Mouse (Mus musculus): ENCODE measurements at regions not wholly inside any gene's neighbourhood (a gene's known extent, or its start where the extent isn't known, plus 50 kb on each side); places are given as distances from the start of the nearest gene placed in this dataset.

DNA sequence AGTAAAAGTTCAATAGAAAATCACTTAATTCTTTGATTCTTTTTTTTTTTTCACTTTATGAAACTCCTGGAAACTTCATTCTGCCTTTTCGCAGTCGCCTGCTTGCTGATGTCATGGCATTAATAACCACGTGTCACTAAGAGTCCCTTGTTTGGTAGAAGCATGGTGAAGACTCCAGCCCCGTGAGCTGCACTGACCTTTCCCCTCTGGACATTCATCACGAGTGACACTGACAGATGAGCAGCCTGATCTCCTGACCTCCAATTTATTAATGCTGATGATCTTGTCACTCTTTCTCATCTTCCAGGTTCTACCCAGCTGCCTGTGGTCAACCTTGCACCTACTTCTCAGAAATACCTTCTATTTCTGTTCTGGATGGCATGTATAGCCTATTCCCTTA lies 867.1 kb upstream of the Slit2 start:
- Histone ChIP-seq H3K9me3 (ENCODE audit: control insufficient read depth, low read length) (no peaks in the 10 kb centered on the region), H3K27ac (no peak overlapping the region), H3K4me1 (replicated peaks; ENCODE audit: control insufficient read depth, insufficient read depth, low read length) (no peaks in the 10 kb centered on the region), H3K9ac (no peak overlapping the region), H3K27me3 (ENCODE audit: control insufficient read depth, insufficient read depth, low read length) (no peaks in the 10 kb centered on the region), H3K4me3 (replicated peaks; ENCODE audit: low read length) (no peak overlapping the region), H3K4me2 (replicated peaks) (no peak overlapping the region), H3K36me3 (replicated peaks; ENCODE audit: control insufficient read depth, insufficient read depth) (no peaks in the 10 kb centered on the region)
- DNase-seq (ENCODE audit: low spot score) (no peak), ATAC-seq (ENCODE audit: low FRiP score) (no peak)
- WGBS = 30% methylated on average over 5 of the region's 5 CpGs

DNA sequence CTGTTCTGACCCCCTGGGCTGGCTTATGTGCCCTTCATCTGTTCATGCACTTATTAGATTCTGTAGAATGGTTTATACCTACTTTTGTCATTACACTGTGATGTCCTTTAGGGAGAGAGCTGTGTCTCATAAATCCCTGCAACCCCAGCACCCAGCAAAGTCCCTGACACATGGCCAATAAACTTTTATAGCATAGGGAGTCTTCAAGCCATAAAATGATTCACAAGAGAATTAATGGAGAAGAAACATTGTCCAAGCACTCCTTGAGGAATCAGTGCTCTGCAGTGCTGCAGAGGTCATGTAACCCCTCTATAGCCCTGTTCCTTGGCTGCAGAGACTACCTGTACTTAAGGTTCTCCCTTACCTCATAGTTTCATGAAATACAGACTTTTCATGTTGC lies 887.2 kb upstream of the Slit2 start:
- no peaks in the 10 kb centered on the region for H3K36me3 ChIP-seq (replicated peaks; ENCODE audit: control insufficient read depth, insufficient read depth)
- no peak for ATAC-seq (ENCODE audit: low FRiP score)

DNA sequence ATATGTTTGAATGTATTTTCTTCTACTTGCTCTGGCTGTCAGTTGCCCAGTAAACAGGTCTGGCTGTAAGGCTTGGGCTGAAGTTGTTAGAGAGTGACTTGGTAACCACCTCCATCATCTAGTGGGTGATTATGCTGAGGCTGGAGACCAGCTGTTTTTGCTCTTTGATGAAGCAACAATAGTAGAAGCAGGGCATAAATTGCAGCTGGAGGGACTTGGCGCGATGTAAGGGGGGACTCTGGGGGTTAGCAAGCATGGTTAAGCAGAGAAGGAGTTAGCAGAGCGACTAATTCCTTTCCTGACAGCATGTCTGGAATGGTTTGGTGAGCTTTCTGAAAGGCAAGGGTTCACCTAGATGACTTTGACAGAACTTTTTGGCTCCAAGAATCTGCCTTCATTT lies 930.0 kb upstream of the Slit2 start:
- H3K36me3 ChIP-seq (replicated peaks; ENCODE audit: control insufficient read depth, insufficient read depth) = no peaks in the 10 kb centered on the region
- no peak for ATAC-seq (ENCODE audit: low FRiP score)
- DNase-seq (ENCODE audit: low spot score) = no peak

More for the DNA sequence above, 887.2 kb upstream of the Slit2 start:
- Histone ChIP-seq H3K9ac (no peak overlapping the region), H3K4me2 (replicated peaks) (no peak overlapping the region), H3K4me1 (replicated peaks; ENCODE audit: control insufficient read depth, insufficient read depth, low read length) (no peaks in the 10 kb centered on the region), H3K4me3 (replicated peaks; ENCODE audit: low read length) (no peak overlapping the region), H3K27ac (no peak overlapping the region), H3K27me3 (ENCODE audit: control insufficient read depth, insufficient read depth, low read length) (no peaks in the 10 kb centered on the region), H3K9me3 (ENCODE audit: control insufficient read depth, low read length) (no peaks in the 10 kb centered on the region)
- peak; percentile 14 for DNase-seq (ENCODE audit: low spot score)

DNA sequence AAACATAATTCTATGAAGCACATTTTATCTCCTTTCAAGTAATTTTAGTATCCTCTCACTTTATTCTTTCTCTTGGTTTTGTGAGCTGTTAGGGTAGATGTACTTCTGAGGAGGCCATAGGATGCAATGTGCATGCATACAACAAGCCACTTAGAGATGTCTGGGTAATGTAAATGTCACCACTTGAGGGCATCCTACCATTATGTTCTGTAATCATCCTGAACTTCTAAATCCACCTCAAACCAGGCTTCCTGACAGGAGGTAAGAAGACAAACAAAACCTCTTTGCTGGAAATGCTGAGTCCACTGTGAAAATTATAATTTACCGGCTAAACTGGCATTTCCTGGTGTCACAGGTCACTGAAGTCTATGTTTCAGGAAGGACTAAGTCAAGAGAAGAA lies 946.2 kb upstream of the Slit2 start:
- Histone ChIP-seq H3K4me3 (replicated peaks; ENCODE audit: low read length) (no peak overlapping the region), H3K4me2 (replicated peaks) (no peak overlapping the region), H3K27ac (no peak overlapping the region), H3K27me3 (ENCODE audit: control insufficient read depth, insufficient read depth, low read length) (no peaks in the 10 kb centered on the region), H3K9me3 (ENCODE audit: control insufficient read depth, low read length) (no peaks in the 10 kb centered on the region), H3K9ac (no peak overlapping the region), H3K36me3 (replicated peaks; ENCODE audit: control insufficient read depth, insufficient read depth) (no peaks in the 10 kb centered on the region), H3K4me1 (replicated peaks; ENCODE audit: control insufficient read depth, insufficient read depth, low read length) (no peaks in the 10 kb centered on the region)
- DNase-seq (ENCODE audit: low spot score) (no peak), ATAC-seq (ENCODE audit: low FRiP score) (no peak)
- 50% methylated on average over 1 of the region's 1 CpGs for WGBS

More for the DNA sequence above, 930.0 kb upstream of the Slit2 start:
- H3K9me3 ChIP-seq (ENCODE audit: control insufficient read depth, low read length) = no peaks in the 10 kb centered on the region
- no peak overlapping the region for H3K4me3 ChIP-seq (replicated peaks; ENCODE audit: low read length)
- H3K27me3 ChIP-seq (ENCODE audit: control insufficient read depth, insufficient read depth, low read length) = no peaks in the 10 kb centered on the region
- H3K4me2 ChIP-seq (replicated peaks) = no peak overlapping the region
- H3K27ac ChIP-seq = no peak overlapping the region
- no peak overlapping the region for H3K9ac ChIP-seq
- no peaks in the 10 kb centered on the region; the same call in 1 of the 2 replicates for H3K4me1 ChIP-seq (replicated peaks; ENCODE audit: control insufficient read depth, insufficient read depth, low read length)
- 26% methylated on average over 3 of the region's 3 CpGs for WGBS

DNA sequence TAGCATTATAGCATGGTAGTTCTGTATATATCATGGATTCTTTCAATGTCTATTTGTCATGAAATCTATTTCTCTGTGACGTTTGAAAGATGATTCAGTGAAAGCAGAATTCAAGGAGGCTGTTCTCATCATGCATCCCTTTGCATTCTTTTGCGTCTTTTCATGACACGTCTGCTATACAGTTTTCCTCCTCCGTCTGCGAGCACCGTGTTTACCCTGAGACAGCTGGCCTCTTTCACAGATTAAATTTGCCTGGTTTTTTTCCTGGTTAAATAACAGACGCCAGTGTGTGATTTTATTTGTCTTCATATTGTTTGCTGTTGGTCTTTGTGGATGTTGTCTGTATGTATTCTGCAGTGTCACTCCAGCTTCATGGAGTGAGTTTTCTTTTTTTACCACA lies 948.9 kb upstream of the Slit2 start:
- no peak for DNase-seq (ENCODE audit: low spot score)
- H3K4me2 ChIP-seq (replicated peaks) = no peak overlapping the region
- no peaks in the 10 kb centered on the region for H3K27me3 ChIP-seq (ENCODE audit: control insufficient read depth, insufficient read depth, low read length)
- 54% methylated on average over 7 of the region's 7 CpGs for WGBS
- H3K4me3 ChIP-seq (replicated peaks; ENCODE audit: low read length) = no peak overlapping the region
- no peak overlapping the region for H3K9ac ChIP-seq
- H3K9me3 ChIP-seq (ENCODE audit: control insufficient read depth, low read length) = no peaks in the 10 kb centered on the region
- no peak for ATAC-seq (ENCODE audit: low FRiP score)
- H3K36me3 ChIP-seq (replicated peaks; ENCODE audit: control insufficient read depth, insufficient read depth) = no peaks in the 10 kb centered on the region
- H3K27ac ChIP-seq = no peak overlapping the region
- H3K4me1 ChIP-seq (replicated peaks; ENCODE audit: control insufficient read depth, insufficient read depth, low read length) = no peaks in the 10 kb centered on the region

DNA sequence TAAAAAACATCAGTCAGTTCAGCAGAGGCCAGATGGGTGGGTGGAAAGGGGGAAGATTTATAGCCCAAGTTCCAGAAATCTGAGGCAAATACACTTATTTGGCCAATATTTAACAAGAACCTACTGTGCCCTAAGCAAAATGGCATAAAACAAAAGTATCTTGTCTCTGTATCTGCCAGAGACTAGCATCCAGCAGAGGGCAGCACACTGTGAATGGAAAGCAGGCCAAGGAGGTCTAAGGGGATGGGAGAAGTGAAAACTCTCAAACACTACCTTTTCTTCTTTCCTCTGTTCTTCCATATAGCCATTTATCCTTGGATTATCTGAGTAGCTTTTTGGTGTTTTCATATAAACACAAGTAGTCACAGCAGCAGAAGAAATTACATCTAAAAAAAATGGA lies 968.6 kb upstream of the Slit2 start:
- no peaks in the 10 kb centered on the region for H3K36me3 ChIP-seq (replicated peaks; ENCODE audit: control insufficient read depth, insufficient read depth)
- H3K9ac ChIP-seq = no peak overlapping the region
- H3K4me3 ChIP-seq (replicated peaks; ENCODE audit: low read length) = no peak overlapping the region
- no peak overlapping the region for H3K4me2 ChIP-seq (replicated peaks)
- H3K9me3 ChIP-seq (ENCODE audit: control insufficient read depth, low read length) = no peaks in the 10 kb centered on the region
- H3K27me3 ChIP-seq (ENCODE audit: control insufficient read depth, insufficient read depth, low read length) = no peaks in the 10 kb centered on the region
- H3K27ac ChIP-seq = no peak overlapping the region
- H3K4me1 ChIP-seq (replicated peaks; ENCODE audit: control insufficient read depth, insufficient read depth, low read length) = no peaks in the 10 kb centered on the region
- ATAC-seq (ENCODE audit: low FRiP score) (no peak), DNase-seq (ENCODE audit: low spot score) (peak; percentile 60)

DNA sequence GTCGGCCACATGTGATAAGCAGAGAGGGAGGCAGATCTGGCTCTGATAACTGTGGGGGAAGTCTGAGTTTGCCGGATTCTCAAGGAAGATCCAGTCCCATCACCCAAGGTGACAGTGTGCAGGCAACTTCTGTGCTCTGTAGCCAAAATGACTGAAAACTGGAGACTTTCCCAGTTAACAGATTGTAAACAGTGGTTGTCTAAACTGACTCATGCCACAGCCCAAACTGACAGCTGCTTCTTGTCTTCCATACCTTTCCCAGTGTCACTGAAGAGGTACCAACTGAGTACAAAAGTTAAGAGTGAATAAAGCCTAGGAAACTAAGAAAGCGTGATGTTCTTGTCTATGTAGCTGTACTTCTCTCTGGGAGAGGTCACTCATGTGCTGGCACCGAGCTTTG lies 990.4 kb upstream of the Slit2 start:
- H3K4me3 ChIP-seq (replicated peaks; ENCODE audit: low read length) = no peak overlapping the region
- no peaks in the 10 kb centered on the region for H3K4me1 ChIP-seq (replicated peaks; ENCODE audit: control insufficient read depth, insufficient read depth, low read length)
- 91% methylated on average over 4 of the region's 4 CpGs for WGBS
- ATAC-seq (ENCODE audit: low FRiP score) = no peak
- H3K27me3 ChIP-seq (ENCODE audit: control insufficient read depth, insufficient read depth, low read length) = no peaks in the 10 kb centered on the region
- no peak for DNase-seq (ENCODE audit: low spot score)
- H3K9ac ChIP-seq = no peak overlapping the region
- H3K36me3 ChIP-seq (replicated peaks; ENCODE audit: control insufficient read depth, insufficient read depth) = no peaks in the 10 kb centered on the region
- H3K4me2 ChIP-seq (replicated peaks) = no peak overlapping the region
- H3K9me3 ChIP-seq (ENCODE audit: control insufficient read depth, low read length) = no peaks in the 10 kb centered on the region
- H3K27ac ChIP-seq = no peak overlapping the region

DNA sequence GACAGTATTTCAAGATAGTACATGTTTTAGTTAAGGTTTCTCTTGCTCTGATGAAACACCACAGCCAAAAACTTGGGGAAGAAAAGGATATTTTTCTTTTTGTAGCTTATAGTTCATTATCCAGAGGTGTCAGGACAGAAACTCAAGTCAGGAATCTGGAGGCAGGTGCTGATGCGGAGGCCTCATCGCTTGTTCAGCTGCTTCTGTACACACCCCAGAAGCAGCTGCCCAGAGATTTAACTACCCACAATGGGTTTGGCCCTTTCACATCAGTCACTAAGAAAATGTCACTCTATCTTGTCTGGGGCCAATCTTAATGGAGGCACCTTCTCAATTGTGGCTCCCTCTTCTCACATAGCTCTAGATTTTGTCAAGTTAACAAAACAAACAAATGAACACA lies 996.4 kb upstream of the Slit2 start:
- no peaks in the 10 kb centered on the region for H3K4me1 ChIP-seq (replicated peaks; ENCODE audit: control insufficient read depth, insufficient read depth, low read length)
- ATAC-seq (ENCODE audit: low FRiP score) = no peak
- WGBS = 91% methylated on average over 2 of the region's 2 CpGs
- no peak overlapping the region for H3K27ac ChIP-seq
- H3K4me2 ChIP-seq (replicated peaks) = no peak overlapping the region
- no peak for DNase-seq (ENCODE audit: low spot score)
- no peaks in the 10 kb centered on the region for H3K36me3 ChIP-seq (replicated peaks; ENCODE audit: control insufficient read depth, insufficient read depth)
- H3K4me3 ChIP-seq (replicated peaks; ENCODE audit: low read length) = no peak overlapping the region
- no peaks in the 10 kb centered on the region for H3K9me3 ChIP-seq (ENCODE audit: control insufficient read depth, low read length)
- H3K27me3 ChIP-seq (ENCODE audit: control insufficient read depth, insufficient read depth, low read length) = no peaks in the 10 kb centered on the region
- no peak overlapping the region for H3K9ac ChIP-seq

DNA sequence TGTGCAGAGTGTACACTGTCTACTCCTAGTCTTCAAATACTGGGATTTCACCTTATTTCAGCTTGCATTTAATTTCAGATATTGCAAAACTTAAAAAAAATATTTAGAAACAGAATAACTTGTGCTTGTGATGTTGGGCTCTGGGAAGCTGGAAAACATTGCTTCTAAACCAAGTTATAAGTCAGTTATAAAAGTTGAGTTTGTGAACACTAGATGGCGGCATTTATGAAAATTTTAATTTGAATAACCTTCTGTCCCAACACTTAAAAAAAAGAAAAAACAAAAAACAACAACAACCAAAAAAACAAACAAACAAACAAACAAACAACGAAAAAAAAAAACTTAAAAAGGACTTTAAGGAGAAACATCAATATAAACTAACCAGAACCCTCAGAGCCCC lies 1002.6 kb upstream of the Slit2 start:
- Histone ChIP-seq H3K27me3 (ENCODE audit: control insufficient read depth, insufficient read depth, low read length) (no peaks in the 10 kb centered on the region), H3K4me2 (replicated peaks) (no peak overlapping the region), H3K36me3 (replicated peaks; ENCODE audit: control insufficient read depth, insufficient read depth) (no peaks in the 10 kb centered on the region), H3K9me3 (ENCODE audit: control insufficient read depth, low read length) (no peaks in the 10 kb centered on the region), H3K9ac (no peak overlapping the region), H3K4me1 (replicated peaks; ENCODE audit: control insufficient read depth, insufficient read depth, low read length) (no peaks in the 10 kb centered on the region), H3K4me3 (replicated peaks; ENCODE audit: low read length) (no peak overlapping the region), H3K27ac (no peak overlapping the region)
- DNase-seq (ENCODE audit: low spot score) (peak; percentile 50), ATAC-seq (ENCODE audit: low FRiP score) (no peak)
- WGBS = 88% methylated on average over 2 of the region's 2 CpGs

DNA sequence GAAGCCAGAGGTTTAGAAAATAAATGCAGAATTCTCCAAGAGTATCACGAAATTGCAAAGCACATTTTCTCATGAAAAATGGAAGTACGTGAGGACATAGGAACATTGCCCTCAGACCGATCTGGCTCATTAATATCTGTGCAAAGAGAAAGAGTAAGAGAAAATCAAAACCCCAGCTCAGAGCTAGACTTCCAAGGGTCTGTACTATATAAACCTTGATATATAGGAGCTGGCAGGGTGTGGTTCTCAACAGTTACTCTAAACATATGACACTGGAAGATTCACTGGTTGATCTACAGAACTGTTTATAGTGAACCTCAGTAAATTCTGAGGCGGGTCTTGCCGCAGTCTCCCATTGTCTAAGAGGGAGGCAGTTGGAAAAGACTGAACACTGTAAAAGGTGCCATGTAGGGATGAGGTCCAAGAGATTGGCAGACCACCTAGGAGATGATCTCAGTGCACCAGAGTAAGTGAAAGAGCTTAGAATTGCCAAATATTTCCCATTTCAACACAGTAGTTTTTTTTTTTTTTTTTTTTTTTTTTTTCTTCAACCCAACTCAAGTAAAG lies 1014.0 kb upstream of the Slit2 start:
- Histone ChIP-seq H3K4me1 (replicated peaks; ENCODE audit: control insufficient read depth, insufficient read depth, low read length) (no peaks in the 10 kb centered on the region), H3K9me3 (ENCODE audit: control insufficient read depth, low read length) (no peaks in the 10 kb centered on the region), H3K27ac (no peak overlapping the region), H3K27me3 (ENCODE audit: control insufficient read depth, insufficient read depth, low read length) (no peaks in the 10 kb centered on the region), H3K36me3 (replicated peaks; ENCODE audit: control insufficient read depth, insufficient read depth) (no peaks in the 10 kb centered on the region), H3K9ac (no peak overlapping the region), H3K4me2 (replicated peaks) (no peak overlapping the region), H3K4me3 (replicated peaks; ENCODE audit: low read length) (no peak overlapping the region)
- 94% methylated on average over 5 of the region's 5 CpGs for WGBS
- DNase-seq (ENCODE audit: low spot score) = no peak
- no peak for ATAC-seq (ENCODE audit: low FRiP score)
